Mouse (Mus musculus) C2C12 (cell line): ENCODE results near the gene Rnf220.

ENCODE experiments used
- CEBPB ChIP-seq: IDR thresholded peaks from one replicate; pipeline ENCODE4 v1.6.1; 2011; ENCODE audit warnings: low read depth, mild to moderate bottlenecking, control low read depth, moderate library complexity
- CTCF ChIP-seq: IDR thresholded peaks from one replicate; pipeline ENCODE4 v1.5.1; 2011; ENCODE audit not compliant: control insufficient read depth, insufficient read depth, insufficient read length
- FOSL1 ChIP-seq: IDR thresholded peaks from one replicate; pipeline ENCODE4 v1.8.0; 2011; ENCODE audit warnings: mild to moderate bottlenecking, low read length; ENCODE audit not compliant: poor library complexity, insufficient read depth, severe bottlenecking
- MAX ChIP-seq: IDR thresholded peaks from one replicate; pipeline ENCODE4 v1.6.1; 2011; ENCODE audit warnings: mild to moderate bottlenecking, control low read depth
- MYOD1 ChIP-seq: IDR thresholded peaks from one replicate; pipeline ENCODE4 v1.6.1; 2011; ENCODE audit warnings: low read depth; ENCODE audit not compliant: control insufficient read depth, insufficient read length
- MYOG ChIP-seq: IDR thresholded peaks from one replicate; pipeline ENCODE4 v1.6.1; 2011; ENCODE audit not compliant: control insufficient read depth, insufficient read length; ENCODE audit errors: extremely low read depth
- USF1 ChIP-seq: IDR thresholded peaks from one replicate; pipeline ENCODE4 v1.6.1; 2011; ENCODE audit warnings: low read depth, mild to moderate bottlenecking, control low read depth, moderate library complexity

GRCm38 (mm10) chr4:117349327-117349726, 147.5 kb downstream of the Rnf220 start:
- TF ChIP-seq CTCF (no peak), MYOG (no peak), USF1 (no peak), MYOD1 (no peak), CEBPB (no peak), MAX (no peak), FOSL1 (no peak)
